Mouse (Mus musculus): ENCODE results near the gene Gm43720. TPM values are rescaled to one million over a fixed set of nuclear protein-coding genes. Genes with fewer than 3 reads are reported as not detected.

The Gm43720 gene
- polyA plus RNA-seq (2014; fragmentation: Nextera tagmentation; extraction: Ambion mirVana): 0.06 TPM in 2 replicates

- Histone ChIP-seq H3K9ac (ENCODE audit: low read depth, low read length) (peak within 1 kb of the TSS; percentile 94), H3K4me1 (replicated peaks; ENCODE audit: control insufficient read depth, insufficient read depth, low read length) (peaks cover 30% of the 10 kb centered on the region), H3K27ac (ENCODE audit: low read depth, low read length) (peak within 1 kb of the TSS; percentile 77), H3K27me3 (ENCODE audit: control insufficient read depth, insufficient read depth, low read length) (no peaks in the 10 kb centered on the region), H3K9me3 (ENCODE audit: control insufficient read depth, low read length) (no peaks in the 10 kb centered on the region), H3K4me2 (replicated peaks; ENCODE audit: low read depth, low read length) (peak within 1 kb of the TSS; percentile 69), H3K4me3 (ENCODE audit: low read depth, low read length) (peak within 1 kb of the TSS; percentile 72), H3K36me3 (ENCODE audit: control insufficient read depth, insufficient read depth, low read length) (no peaks in the 10 kb centered on the region)
- peak; percentile 98 for ATAC-seq (ENCODE audit: low FRiP score)
- DNase-seq (ENCODE audit: low spot score): peak; percentile 98
- WGBS: under 1% methylated on average over 56 of the region's 56 CpGs
These were observed at the start of gene Gm43720, which contains the start of the genes Gpc2 and Stag3 for GRCm38 (mm10) chr5:138279585-138280424. Gene Gm43720 (minus strand): TSS chr5:138279958. Gene Gpc2 (minus strand): TSS chr5:138280005. Gene Stag3 (plus strand): TSS chr5:138280240.

GRCm38 (mm10) chr5:138312795-138313194, 33.0 kb upstream of the Gm43720 start:
- no peak overlapping the region for H3K4me3 ChIP-seq (ENCODE audit: low read depth, low read length)
- no peaks in the 10 kb centered on the region for H3K36me3 ChIP-seq (ENCODE audit: control insufficient read depth, insufficient read depth, low read length)
- DNase-seq (ENCODE audit: low spot score) (no peak), ATAC-seq (ENCODE audit: low FRiP score) (no peak)
- H3K9me3 ChIP-seq (ENCODE audit: control insufficient read depth, low read length): no peaks in the 10 kb centered on the region
- whole genome bisulfite sequencing: 89% methylated on average over 3 of the region's 3 CpGs
- H3K27me3 ChIP-seq (ENCODE audit: control insufficient read depth, insufficient read depth, low read length): no peaks in the 10 kb centered on the region
- H3K4me1 ChIP-seq (replicated peaks; ENCODE audit: control insufficient read depth, insufficient read depth, low read length): no peaks in the 10 kb centered on the region
- no peak overlapping the region for H3K4me2 ChIP-seq (replicated peaks; ENCODE audit: low read depth, low read length)
- H3K27ac ChIP-seq (ENCODE audit: low read depth, low read length): no peak overlapping the region
- no peak overlapping the region for H3K9ac ChIP-seq (ENCODE audit: low read depth, low read length)

GRCm38 (mm10) chr5:138299613-138300012, 19.9 kb upstream of the Gm43720 start:
- Histone ChIP-seq H3K4me1 (replicated peaks; ENCODE audit: control insufficient read depth, insufficient read depth, low read length) (no peaks in the 10 kb centered on the region), H3K9me3 (ENCODE audit: control insufficient read depth, low read length) (no peaks in the 10 kb centered on the region), H3K9ac (ENCODE audit: low read depth, low read length) (no peak overlapping the region), H3K4me3 (ENCODE audit: low read depth, low read length) (no peak overlapping the region), H3K36me3 (ENCODE audit: control insufficient read depth, insufficient read depth, low read length) (no peaks in the 10 kb centered on the region), H3K27ac (ENCODE audit: low read depth, low read length) (no peak overlapping the region), H3K4me2 (replicated peaks; ENCODE audit: low read depth, low read length) (no peak overlapping the region), H3K27me3 (ENCODE audit: control insufficient read depth, insufficient read depth, low read length) (no peaks in the 10 kb centered on the region)
- DNase-seq (ENCODE audit: low spot score) (no peak), ATAC-seq (ENCODE audit: low FRiP score) (no peak)
- 98% methylated on average over 2 of the region's 2 CpGs for WGBS

- Histone ChIP-seq H3K27ac (ENCODE audit: low read depth, low read length) (no peak overlapping the region), H3K9ac (ENCODE audit: low read depth, low read length) (no peak overlapping the region), H3K4me1 (replicated peaks; ENCODE audit: control insufficient read depth, insufficient read depth, low read length) (no peaks in the 10 kb centered on the region), H3K9me3 (ENCODE audit: control insufficient read depth, low read length) (no peaks in the 10 kb centered on the region), H3K4me3 (ENCODE audit: low read depth, low read length) (no peak overlapping the region), H3K27me3 (ENCODE audit: control insufficient read depth, insufficient read depth, low read length) (no peaks in the 10 kb centered on the region), H3K36me3 (ENCODE audit: control insufficient read depth, insufficient read depth, low read length) (no peaks in the 10 kb centered on the region), H3K4me2 (replicated peaks; ENCODE audit: low read depth, low read length) (no peak overlapping the region)
- DNase-seq (ENCODE audit: low spot score): no peak
- no peak for ATAC-seq (ENCODE audit: low FRiP score)
These were observed 14.4 kb upstream of the Gm43720 start for GRCm38 (mm10) chr5:138294158-138294557.

- H3K9me3 ChIP-seq (ENCODE audit: control insufficient read depth, low read length): no peaks in the 10 kb centered on the region
- no peak overlapping the region for H3K9ac ChIP-seq (ENCODE audit: low read depth, low read length)
- H3K27ac ChIP-seq (ENCODE audit: low read depth, low read length): no peak overlapping the region
- no peak overlapping the region for H3K4me3 ChIP-seq (ENCODE audit: low read depth, low read length)
- DNase-seq (ENCODE audit: low spot score) (no peak), ATAC-seq (ENCODE audit: low FRiP score) (no peak)
- no peaks in the 10 kb centered on the region for H3K27me3 ChIP-seq (ENCODE audit: control insufficient read depth, insufficient read depth, low read length)
- WGBS: 87% methylated on average over 1 of the region's 1 CpGs
- H3K36me3 ChIP-seq (ENCODE audit: control insufficient read depth, insufficient read depth, low read length): no peaks in the 10 kb centered on the region
- H3K4me2 ChIP-seq (replicated peaks; ENCODE audit: low read depth, low read length): no peak overlapping the region
- H3K4me1 ChIP-seq (replicated peaks; ENCODE audit: control insufficient read depth, insufficient read depth, low read length): no peaks in the 10 kb centered on the region
These were observed 11.9 kb upstream of the Gm43720 start for GRCm38 (mm10) chr5:138291638-138292037.

- no peaks in the 10 kb centered on the region for H3K9me3 ChIP-seq (ENCODE audit: control insufficient read depth, low read length)
- ATAC-seq (ENCODE audit: low FRiP score) (no peak), DNase-seq (ENCODE audit: low spot score) (no peak)
- no peak overlapping the region for H3K9ac ChIP-seq (ENCODE audit: low read depth, low read length)
- no peaks in the 10 kb centered on the region for H3K27me3 ChIP-seq (ENCODE audit: control insufficient read depth, insufficient read depth, low read length)
- no peaks in the 10 kb centered on the region for H3K4me1 ChIP-seq (replicated peaks; ENCODE audit: control insufficient read depth, insufficient read depth, low read length)
- 73% methylated on average over 3 of the region's 3 CpGs for WGBS
- H3K4me2 ChIP-seq (replicated peaks; ENCODE audit: low read depth, low read length): no peak overlapping the region
- H3K4me3 ChIP-seq (ENCODE audit: low read depth, low read length): no peak overlapping the region
- H3K36me3 ChIP-seq (ENCODE audit: control insufficient read depth, insufficient read depth, low read length): no peaks in the 10 kb centered on the region
- H3K27ac ChIP-seq (ENCODE audit: low read depth, low read length): no peak overlapping the region
These were observed 8.1 kb upstream of the Gm43720 start for GRCm38 (mm10) chr5:138287861-138288260.

- H3K36me3 ChIP-seq (ENCODE audit: control insufficient read depth, insufficient read depth, low read length): no peaks in the 10 kb centered on the region
- no peak overlapping the region for H3K9ac ChIP-seq (ENCODE audit: low read depth, low read length)
- WGBS: 65% methylated on average over 1 of the region's 1 CpGs
- no peak for ATAC-seq (ENCODE audit: low FRiP score)
- DNase-seq (ENCODE audit: low spot score): no peak
- H3K4me3 ChIP-seq (ENCODE audit: low read depth, low read length): no peak overlapping the region
- no peak overlapping the region for H3K27ac ChIP-seq (ENCODE audit: low read depth, low read length)
- H3K27me3 ChIP-seq (ENCODE audit: control insufficient read depth, insufficient read depth, low read length): no peaks in the 10 kb centered on the region
- H3K4me1 ChIP-seq (replicated peaks; ENCODE audit: control insufficient read depth, insufficient read depth, low read length): no peaks in the 10 kb centered on the region; the same call in 1 of the 2 replicates
- H3K9me3 ChIP-seq (ENCODE audit: control insufficient read depth, low read length): no peaks in the 10 kb centered on the region
- H3K4me2 ChIP-seq (replicated peaks; ENCODE audit: low read depth, low read length): no peak overlapping the region
These were observed 3.8 kb upstream of the Gm43720 start for GRCm38 (mm10) chr5:138283540-138283939.

GRCm38 (mm10) chr5:138281798-138282197, 2.0 kb upstream of the Gm43720 start:
- DNase-seq (ENCODE audit: low spot score) (no peak), ATAC-seq (ENCODE audit: low FRiP score) (no peak)
- H3K9ac ChIP-seq (ENCODE audit: low read depth, low read length): no peak overlapping the region
- no peak overlapping the region for H3K27ac ChIP-seq (ENCODE audit: low read depth, low read length)
- 83% methylated on average over 2 of the region's 2 CpGs for WGBS
- H3K9me3 ChIP-seq (ENCODE audit: control insufficient read depth, low read length): no peaks in the 10 kb centered on the region
- H3K4me2 ChIP-seq (replicated peaks; ENCODE audit: low read depth, low read length): no peak overlapping the region
- H3K4me3 ChIP-seq (ENCODE audit: low read depth, low read length): no peak overlapping the region
- H3K4me1 ChIP-seq (replicated peaks; ENCODE audit: control insufficient read depth, insufficient read depth, low read length): peaks cover 13% of the 10 kb centered on the region
- H3K27me3 ChIP-seq (ENCODE audit: control insufficient read depth, insufficient read depth, low read length): no peaks in the 10 kb centered on the region
- no peaks in the 10 kb centered on the region for H3K36me3 ChIP-seq (ENCODE audit: control insufficient read depth, insufficient read depth, low read length)

GRCm38 (mm10) chr5:138280829-138281228, 1.1 kb upstream of the Gm43720 start:
- DNase-seq (ENCODE audit: low spot score): no peak
- Histone ChIP-seq H3K36me3 (ENCODE audit: control insufficient read depth, insufficient read depth, low read length) (no peaks in the 10 kb centered on the region), H3K27ac (ENCODE audit: low read depth, low read length) (no peak overlapping the region), H3K27me3 (ENCODE audit: control insufficient read depth, insufficient read depth, low read length) (no peaks in the 10 kb centered on the region), H3K4me1 (replicated peaks; ENCODE audit: control insufficient read depth, insufficient read depth, low read length) (peaks cover 22% of the 10 kb centered on the region), H3K4me2 (replicated peaks; ENCODE audit: low read depth, low read length) (no peak overlapping the region), H3K9me3 (ENCODE audit: control insufficient read depth, low read length) (no peaks in the 10 kb centered on the region), H3K9ac (ENCODE audit: low read depth, low read length) (no peak overlapping the region), H3K4me3 (ENCODE audit: low read depth, low read length) (no peak overlapping the region; the same call in 1 of the 2 replicates)
- no peak for ATAC-seq (ENCODE audit: low FRiP score)
- 92% methylated on average over 15 of the region's 15 CpGs for WGBS

Measured in hindbrain, embryonic 11.5 days (tissue).